11 mouse cellular contexts compared by ENCODE assay signal in genomic region chr11:80478694-80479412, GRCm38 (mm10). TPM values are rescaled to one million over a fixed set of nuclear protein-coding genes. Genes with fewer than 3 reads are reported as not detected.
DNase-seq lines count a peak whose midpoint lies in the region; ATAC-seq and TF ChIP-seq lines count a peak whose summit lies in the region.
"Had no signal": no experiment of that assay in that cellular context is flagged by ENCODE, and none has a peak within 500 bp of the region (broad histone marks: within the 10 kb centered on the region; RNA-seq: fewer than 3 reads in every experiment).

No protein-coding gene starts in this region.

- intact Hi-C loops in left cerebral cortex, adult 2 months (cut with DNase I) = no loop called here
- intact Hi-C loops in heart, postnatal 25 days (cut with DNase I) = loop anchor here (5.0 kb wide), 2 partner anchors 43 to 123 kb away; no protein-coding TSS in a partner anchor

- 60% methylated on average over 14 of the region's 14 CpGs for WGBS in embryonic facial prominence, embryonic 12.5 days
- 78% methylated on average over 14 of the region's 14 CpGs for WGBS in intestine, embryonic 14.5 days
- WGBS in midbrain, embryonic 16.5 days = 20% methylated on average over 14 of the region's 14 CpGs
- 81% methylated on average over 14 of the region's 14 CpGs for WGBS in heart, embryonic 10.5 days

- H3K4me3 ChIP-seq in left cerebral cortex, adult 2 months = peak overlapping the region; percentile 88
- peak overlapping the region; percentile 72 for H3K4me3 ChIP-seq in embryonic facial prominence, embryonic 12.5 days
- no peak overlapping the region for H3K4me3 ChIP-seq in intestine, embryonic 14.5 days (ENCODE audit: low read depth, low read length)
- peak overlapping the region; percentile 86 for H3K4me3 ChIP-seq in midbrain, embryonic 16.5 days (ENCODE audit: low read depth, low read length)
- no peak overlapping the region for H3K4me3 ChIP-seq in heart, embryonic 10.5 days

- peak overlapping the region; percentile 96 for H3K27ac ChIP-seq in left cerebral cortex, adult 2 months
- H3K27ac ChIP-seq in embryonic facial prominence, embryonic 12.5 days = 0 out of 2 replicates have a peak overlapping the region, but pooled peaks have one; percentile 32
- no peak overlapping the region for H3K27ac ChIP-seq in intestine, embryonic 14.5 days (ENCODE audit: low read depth)
- H3K27ac ChIP-seq in midbrain, embryonic 16.5 days (ENCODE audit: low read length) = peak overlapping the region; percentile 99
- no peak overlapping the region for H3K27ac ChIP-seq in heart, embryonic 10.5 days
- H3K27ac ChIP-seq: kidney, postnatal 0 days had no signal

- ATAC-seq in embryonic facial prominence, embryonic 12.5 days (ENCODE audit: insufficient number of reproducible peaks, insufficient read depth, low FRiP score, low TSS enrichment) = no peak
- no peak for ATAC-seq in intestine, embryonic 14.5 days (replicated peaks; ENCODE audit: low FRiP score, low TSS enrichment, low read depth)
- no peak for ATAC-seq in midbrain, embryonic 16.5 days

- peak overlapping the region; percentile 40; the same call in 1 of the 2 replicates for H3K9ac ChIP-seq in embryonic facial prominence, embryonic 12.5 days
- H3K9ac ChIP-seq in intestine, embryonic 14.5 days (ENCODE audit: low read length) = no peak overlapping the region
- peak overlapping the region; percentile 99 for H3K9ac ChIP-seq in midbrain, embryonic 16.5 days (ENCODE audit: low read depth, low read length)

- H3K27me3 ChIP-seq in embryonic facial prominence, embryonic 12.5 days = peaks cover 6% of the 10 kb centered on the region; the same call in 1 of the 2 replicates
- H3K27me3 ChIP-seq in intestine, embryonic 14.5 days (replicated peaks; ENCODE audit: control insufficient read depth, insufficient read depth, low read length) = no peaks in the 10 kb centered on the region
- no peaks in the 10 kb centered on the region for H3K27me3 ChIP-seq in midbrain, embryonic 16.5 days (ENCODE audit: control insufficient read depth, insufficient read depth, low read depth, low read length)
- peaks cover 35% of the 10 kb centered on the region for H3K27me3 ChIP-seq in heart, embryonic 10.5 days (ENCODE audit: insufficient read depth, poor library complexity, severe bottlenecking)

- DNase-seq in left cerebral cortex, adult 2 months (ENCODE audit: extremely low spot score in 1 of 2, low spot score in 2 of 2) = peak in 1 of 2 experiments; percentile 20
- DNase-seq in left cerebral cortex, adult 8-10 months (ENCODE audit: low spot score in 2 of 2) = no peak
- no peak for DNase-seq in intestine, embryonic 14.5 days (ENCODE audit: low spot score)
- no peak for DNase-seq in heart, embryonic 10.5 days (ENCODE audit: low spot score)
- DNase-seq in spleen, adult 18-20 months = no peak
- DNase-seq in heart, postnatal 25 days (ENCODE audit: low spot score) = no peak
- DNase-seq: adrenal gland, adult 8-10 months; lung, postnatal 4 days had no signal

- no peak for TF ChIP-seq CTCF in left cerebral cortex, adult 2 months (IDR thresholded peaks at IDR 0.05)

- H3K36me3 ChIP-seq in embryonic facial prominence, embryonic 12.5 days = peaks cover 10% of the 10 kb centered on the region; the same call in 1 of the 2 replicates
- peaks cover 2% of the 10 kb centered on the region; the same call in 1 of the 2 replicates for H3K36me3 ChIP-seq in intestine, embryonic 14.5 days (ENCODE audit: control insufficient read depth, insufficient read depth, low read length)
- H3K36me3 ChIP-seq in midbrain, embryonic 16.5 days (ENCODE audit: control insufficient read depth, insufficient read depth, low read length) = no peaks in the 10 kb centered on the region
- H3K36me3 ChIP-seq in heart, embryonic 10.5 days = peaks cover 10% of the 10 kb centered on the region

- H3K4me2 ChIP-seq in embryonic facial prominence, embryonic 12.5 days (replicated peaks) = peak overlapping the region; percentile 80
- H3K4me2 ChIP-seq in intestine, embryonic 14.5 days (ENCODE audit: low read length) = peak overlapping the region; percentile 99
- H3K4me2 ChIP-seq in midbrain, embryonic 16.5 days (ENCODE audit: low read length) = peak overlapping the region; percentile 83

- H3K9me3 ChIP-seq in embryonic facial prominence, embryonic 12.5 days = no peaks in the 10 kb centered on the region
- no peaks in the 10 kb centered on the region for H3K9me3 ChIP-seq in intestine, embryonic 14.5 days (ENCODE audit: control insufficient read depth, low read length)
- no peaks in the 10 kb centered on the region for H3K9me3 ChIP-seq in midbrain, embryonic 16.5 days (replicated peaks; ENCODE audit: control insufficient read depth, low read length, poor library complexity, severe bottlenecking)
- no peaks in the 10 kb centered on the region for H3K9me3 ChIP-seq in heart, embryonic 10.5 days

- peaks cover 36% of the 10 kb centered on the region for H3K4me1 ChIP-seq in embryonic facial prominence, embryonic 12.5 days
- H3K4me1 ChIP-seq in intestine, embryonic 14.5 days (replicated peaks; ENCODE audit: control insufficient read depth, insufficient read depth, low read length) = peaks cover 19% of the 10 kb centered on the region; the same call in 1 of the 2 replicates
- peaks cover 27% of the 10 kb centered on the region for H3K4me1 ChIP-seq in midbrain, embryonic 16.5 days (ENCODE audit: control insufficient read depth, insufficient read depth, low read length)
- peaks cover 29% of the 10 kb centered on the region for H3K4me1 ChIP-seq in heart, embryonic 10.5 days

RNA-seq across cellular contexts. Expression of gene Cdk5r1, which starts 2.0 kb away (rescaled TPM):
- 100 to 1,000 TPM; 329 to 334 TPM for total RNA-seq in left cerebral cortex, adult 2 months (2021)
- 100 to 1,000 TPM; 252 to 280 (median 262) TPM for total RNA-seq in left cerebral cortex, adult 8-10 months (2022)
- polyA plus RNA-seq in embryonic facial prominence, embryonic 12.5 days (2016; fragmentation: Nextera tagmentation; extraction: Ambion mirVana) = 9.4 TPM in 2 replicates
- 1.4 TPM in 2 replicates for polyA plus RNA-seq in intestine, embryonic 14.5 days (2014; fragmentation: Nextera tagmentation; extraction: Ambion mirVana)
- polyA plus RNA-seq in midbrain, embryonic 16.5 days (2015; fragmentation: Nextera tagmentation; extraction: Ambion mirVana) = 90.2 and 91.0 TPM in 2 replicates
- polyA plus RNA-seq in heart, embryonic 10.5 days (2016; fragmentation: Nextera tagmentation; extraction: Ambion mirVana) = 0.34 and 0.72 TPM in 2 replicates
- total RNA-seq in heart, postnatal 25 days (2021) = 1 to 10 TPM; 1.7 to 2.4 TPM

RNA-seq across cellular contexts. Expression of gene Psmd11, which starts 50.4 kb away (rescaled TPM):
- total RNA-seq in left cerebral cortex, adult 2 months (2021) = 100 to 1,000 TPM; 102 to 103 TPM
- total RNA-seq in left cerebral cortex, adult 8-10 months (2022) = 100 to 1,000 TPM in 1 of 4 experiments, 10 to 100 TPM in 3; 93.9 to 105 (median 97.8) TPM
- polyA plus RNA-seq in embryonic facial prominence, embryonic 12.5 days (2016; fragmentation: Nextera tagmentation; extraction: Ambion mirVana) = 320 and 333 TPM in 2 replicates
- polyA plus RNA-seq in intestine, embryonic 14.5 days (2014; fragmentation: Nextera tagmentation; extraction: Ambion mirVana) = 275 and 293 TPM in 2 replicates
- 270 and 301 TPM in 2 replicates for polyA plus RNA-seq in midbrain, embryonic 16.5 days (2015; fragmentation: Nextera tagmentation; extraction: Ambion mirVana)
- polyA plus RNA-seq in heart, embryonic 10.5 days (2016; fragmentation: Nextera tagmentation; extraction: Ambion mirVana) = 248 and 309 TPM in 2 replicates
- 100 to 1,000 TPM; 104 to 112 TPM for total RNA-seq in heart, postnatal 25 days (2021)

Comparison
In these comparisons a context has a peak if more than half of its experiments do, and no peak if none do; other contexts are left out.
1. H3K27ac ChIP-seq: peak in left cerebral cortex, adult 2 months (single experiment), embryonic facial prominence, embryonic 12.5 days (single experiment) and midbrain, embryonic 16.5 days (single experiment); none in intestine, embryonic 14.5 days (single experiment) and heart, embryonic 10.5 days (single experiment).
2. H3K4me3 ChIP-seq: peak in left cerebral cortex, adult 2 months (single experiment), embryonic facial prominence, embryonic 12.5 days (single experiment) and midbrain, embryonic 16.5 days (single experiment); none in intestine, embryonic 14.5 days (single experiment) and heart, embryonic 10.5 days (single experiment).
3. Peak in every context shown above with its lines, with median percentiles within 50 percentile points of each other: H3K4me2 ChIP-seq.